Mouse (Mus musculus) kidney, postnatal 0 days (tissue): ENCODE data around the gene Mrgprf. TPM values are rescaled to one million over a fixed set of nuclear protein-coding genes. Genes with fewer than 3 reads are reported as not detected.
A peak's percentile ranks its signal among the peaks of the same experiment; 100 is the strongest.

ENCODE experiments used
- ATAC-seq: fragments of 200-750 bp; cut with Nextera tagmentation; replicated peaks from 2 replicates; pipeline ENCODE4 v1.8.0; 2017; ENCODE audit warnings: low read depth, moderate number of reproducible peaks, moderate TSS enrichment, moderate library complexity; ENCODE audit not compliant: low FRiP score
- DNase-seq: peaks from one replicate; pipeline ENCODE4 v3.0.0-alpha.2; 2016; ENCODE audit warnings: low spot score
- H3K27ac ChIP-seq: fragments of 300-500 bp; sonication (generic); 2 replicates; pipeline ENCODE4 v1.5.1; 2014; ENCODE audit warnings: mild to moderate bottlenecking
- H3K27me3 ChIP-seq: fragments of 300-500 bp; sonication (generic); 2 replicates; pipeline ENCODE4 v1.6.1; 2014; ENCODE audit warnings: low read length, mixed read lengths; ENCODE audit not compliant: insufficient read depth
- H3K36me3 ChIP-seq: fragments of 300-500 bp; sonication (generic); 2 replicates; pipeline ENCODE4 v1.6.1; 2014; ENCODE audit warnings: low read length, mixed read lengths; ENCODE audit not compliant: insufficient read depth
- H3K4me1 ChIP-seq: fragments of 300-500 bp; sonication (generic); replicated peaks from 2 replicates; pipeline ENCODE4 v1.6.1; 2014; ENCODE audit warnings: antibody characterized with exemption, low read length, mixed read lengths; ENCODE audit not compliant: insufficient read depth
- H3K4me2 ChIP-seq: fragments of 300-500 bp; sonication (generic); 2 replicates; pipeline ENCODE4 v1.6.1; 2014; ENCODE audit warnings: mild to moderate bottlenecking, low read length, moderate library complexity, mixed read lengths
- H3K4me3 ChIP-seq: fragments of 300-500 bp; sonication (generic); replicated peaks from 2 replicates; pipeline ENCODE4 v1.5.1; 2014; ENCODE audit warnings: low read depth, low read length
- H3K9ac ChIP-seq: fragments of 300-500 bp; sonication (generic); 2 replicates; pipeline ENCODE4 v1.6.1; 2014; ENCODE audit warnings: low read depth, low read length
- H3K9me3 ChIP-seq: fragments of 300-500 bp; sonication (generic); replicated peaks from 2 replicates; pipeline ENCODE4 v1.6.1; 2016; ENCODE audit warnings: low read length, inconsistent platforms, mixed read lengths
- CTCF ChIP-seq: IDR thresholded peaks from 2 replicates; pipeline ENCODE4 v1.5.1; 2016; ENCODE audit warnings: antibody characterized with exemption, low read depth, mild to moderate bottlenecking, moderate library complexity
- WGBS: fragments of 180-500 bp; shearing (Covaris S2); extraction: QIAGEN DNeasy Blood & Tissue Kit; methylation state at CpG from one replicate; pipeline ENCODE4 v1.1.7; 2014; 5-methylcytosine and 5-hydroxymethylcytosine counted together
- polyA plus RNA-seq: library from polyadenylated mRNA; unstranded; fragments of >200 nt; fragmentation: Nextera tagmentation; extraction: Ambion mirVana; gene quantifications from 2 replicates; pipeline ENCODE4 v1.2.1, GENCODE M21; 2015

Mrgprf gene
- polyA plus RNA-seq, 1 experiment from 2014 or later: 3.8 TPM

DNA sequence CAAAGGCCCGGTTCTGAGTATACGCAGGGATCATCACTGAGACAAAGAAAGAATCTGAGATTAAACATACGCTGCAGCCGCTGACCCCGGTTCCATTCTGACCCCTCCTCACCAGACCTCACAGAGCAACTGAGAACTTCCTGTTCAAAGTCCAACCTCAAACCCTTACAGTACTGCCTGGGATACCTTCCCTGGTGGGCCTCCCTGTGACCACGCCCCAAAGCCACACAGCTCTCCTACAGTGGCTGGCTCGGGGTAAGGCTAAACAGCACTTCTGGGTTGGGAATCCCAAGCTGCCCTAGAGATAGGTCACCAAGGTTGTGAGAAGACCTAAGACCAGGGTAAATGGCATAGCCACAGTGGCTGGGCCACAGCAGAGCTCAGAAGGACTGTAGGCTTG, 31.7 kb upstream of the Mrgprf start:
- peaks cover 42% of the 10 kb centered on the region for H3K36me3 ChIP-seq
- no peak overlapping the region for H3K4me2 ChIP-seq
- no peak for ATAC-seq
- WGBS: 83% methylated on average over 7 of the region's 7 CpGs
- H3K27ac ChIP-seq: no peak overlapping the region
- H3K9ac ChIP-seq: no peak overlapping the region
- DNase-seq: no peak
- no peak overlapping the region for H3K4me3 ChIP-seq
- H3K4me1 ChIP-seq: no peaks in the 10 kb centered on the region
- no peaks in the 10 kb centered on the region for H3K9me3 ChIP-seq
- no peaks in the 10 kb centered on the region for H3K27me3 ChIP-seq
- no peak for TF ChIP-seq CTCF

DNA sequence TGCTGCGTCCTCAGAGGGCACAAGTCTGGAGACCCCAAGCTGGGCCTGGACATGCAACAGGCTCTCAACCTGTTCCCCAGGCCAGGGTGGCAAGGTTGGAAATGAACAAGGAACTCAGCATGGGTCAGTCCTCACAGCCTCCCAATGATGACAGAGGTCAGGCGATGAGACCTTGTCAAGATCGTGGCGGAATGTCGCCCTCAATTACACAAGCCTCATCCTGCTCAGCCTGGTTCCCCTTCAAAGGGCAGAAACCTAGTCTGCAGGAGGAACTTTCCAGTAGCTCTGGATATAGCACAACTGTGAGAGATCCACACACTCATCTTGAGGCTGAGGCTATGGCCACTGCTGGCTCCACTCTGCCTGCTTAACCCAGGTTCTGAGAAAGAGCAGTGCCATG, 29.7 kb upstream of the Mrgprf start:
- no peak for DNase-seq
- no peak overlapping the region for H3K9ac ChIP-seq
- H3K27ac ChIP-seq: no peak overlapping the region
- no peaks in the 10 kb centered on the region for H3K4me1 ChIP-seq
- H3K27me3 ChIP-seq: no peaks in the 10 kb centered on the region
- 97% methylated on average over 5 of the region's 5 CpGs for WGBS
- H3K9me3 ChIP-seq: no peaks in the 10 kb centered on the region
- no peak for ATAC-seq
- no peak for TF ChIP-seq CTCF
- no peak overlapping the region for H3K4me3 ChIP-seq
- peaks cover 52% of the 10 kb centered on the region for H3K36me3 ChIP-seq
- H3K4me2 ChIP-seq: no peak overlapping the region

DNA sequence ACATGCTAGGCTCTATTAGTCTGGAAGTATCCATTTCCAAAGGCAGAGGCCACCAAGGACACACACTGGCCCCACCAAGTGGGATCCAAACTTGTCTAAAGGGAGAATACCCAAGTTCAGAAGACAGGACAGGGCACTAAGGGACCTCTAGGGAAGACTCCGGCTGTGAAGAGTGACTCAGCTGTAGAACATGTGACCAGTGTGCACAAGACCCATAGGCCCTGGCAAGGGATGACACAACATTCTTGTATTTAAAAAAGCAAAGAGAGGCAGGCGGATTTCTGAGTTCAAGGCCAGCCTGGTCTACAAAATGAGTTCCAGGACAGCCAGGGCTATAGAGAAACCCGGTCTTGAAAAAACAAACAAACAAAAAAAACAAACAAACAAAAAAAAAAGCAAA, 25.1 kb upstream of the Mrgprf start:
- peaks cover 69% of the 10 kb centered on the region for H3K36me3 ChIP-seq
- no peak for TF ChIP-seq CTCF
- 93% methylated on average over 3 of the region's 3 CpGs for WGBS
- H3K4me3 ChIP-seq: no peak overlapping the region
- no peak for DNase-seq
- H3K27ac ChIP-seq: no peak overlapping the region
- ATAC-seq: no peak
- no peak overlapping the region for H3K9ac ChIP-seq
- no peak overlapping the region for H3K4me2 ChIP-seq
- no peaks in the 10 kb centered on the region for H3K4me1 ChIP-seq
- no peaks in the 10 kb centered on the region for H3K27me3 ChIP-seq
- no peaks in the 10 kb centered on the region for H3K9me3 ChIP-seq

DNA sequence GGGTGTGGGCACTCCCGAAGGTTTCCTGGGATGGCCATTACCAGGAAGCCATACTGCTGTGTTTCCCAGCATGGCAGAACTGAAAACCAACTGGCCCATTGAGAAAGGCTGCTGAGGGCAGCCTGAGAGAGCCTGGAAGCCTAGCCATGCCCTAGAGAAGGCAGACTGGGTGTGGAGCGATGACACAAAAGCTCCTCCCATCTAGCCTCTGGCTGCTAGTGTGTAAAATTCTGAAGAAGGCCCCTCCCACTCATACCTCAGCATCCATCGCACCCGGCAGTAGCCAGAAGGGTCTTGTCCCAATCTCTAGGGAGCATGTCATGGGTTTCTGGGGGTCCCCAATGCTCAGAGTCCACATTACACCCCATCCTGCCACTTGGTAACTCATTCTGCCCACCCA, 19.2 kb upstream of the Mrgprf start:
- H3K9me3 ChIP-seq: no peaks in the 10 kb centered on the region
- no peak overlapping the region for H3K27ac ChIP-seq
- ATAC-seq: no peak
- no peaks in the 10 kb centered on the region for H3K27me3 ChIP-seq
- H3K4me2 ChIP-seq: 0 out of 2 replicates have a peak overlapping the region, but pooled peaks have one; percentile 21
- no peak for DNase-seq
- peaks cover 19% of the 10 kb centered on the region; the same call in 1 of the 2 replicates for H3K4me1 ChIP-seq
- peaks cover 27% of the 10 kb centered on the region for H3K36me3 ChIP-seq
- TF ChIP-seq CTCF: no peak
- H3K4me3 ChIP-seq: no peak overlapping the region
- no peak overlapping the region for H3K9ac ChIP-seq
- WGBS: 68% methylated on average over 4 of the region's 4 CpGs

DNA sequence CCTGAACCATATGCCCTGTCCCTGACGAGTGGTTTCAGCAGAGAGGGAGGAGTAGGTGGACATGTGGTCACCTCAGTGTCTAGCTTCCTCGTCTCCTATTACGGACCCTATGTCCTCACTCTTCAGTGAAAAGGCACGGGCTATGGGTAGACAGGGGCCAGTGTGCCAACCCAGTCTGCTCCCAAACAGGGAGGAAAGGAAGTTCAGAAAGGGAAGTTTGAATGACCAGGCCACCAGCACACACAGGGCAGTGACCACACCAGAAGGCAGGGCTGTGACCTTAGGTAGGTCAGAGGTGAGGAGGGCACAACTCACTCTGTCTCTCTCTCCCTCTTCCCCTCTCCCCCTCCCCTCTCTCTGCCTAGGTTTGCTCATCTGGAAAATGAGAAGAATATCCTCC, 17.6 kb upstream of the Mrgprf start:
- Histone ChIP-seq H3K27me3 (no peaks in the 10 kb centered on the region), H3K27ac (no peak overlapping the region), H3K36me3 (peaks cover 18% of the 10 kb centered on the region; the same call in 1 of the 2 replicates), H3K4me2 (peak overlapping the region; percentile 80), H3K9me3 (no peaks in the 10 kb centered on the region), H3K4me3 (peak overlapping the region; percentile 53), H3K4me1 (peaks cover 19% of the 10 kb centered on the region; the same call in 1 of the 2 replicates), H3K9ac (peak overlapping the region; percentile 64)
- no peak for ATAC-seq
- no peak for TF ChIP-seq CTCF
- no peak for DNase-seq
- whole genome bisulfite sequencing: 20% methylated on average over 4 of the region's 4 CpGs

DNA sequence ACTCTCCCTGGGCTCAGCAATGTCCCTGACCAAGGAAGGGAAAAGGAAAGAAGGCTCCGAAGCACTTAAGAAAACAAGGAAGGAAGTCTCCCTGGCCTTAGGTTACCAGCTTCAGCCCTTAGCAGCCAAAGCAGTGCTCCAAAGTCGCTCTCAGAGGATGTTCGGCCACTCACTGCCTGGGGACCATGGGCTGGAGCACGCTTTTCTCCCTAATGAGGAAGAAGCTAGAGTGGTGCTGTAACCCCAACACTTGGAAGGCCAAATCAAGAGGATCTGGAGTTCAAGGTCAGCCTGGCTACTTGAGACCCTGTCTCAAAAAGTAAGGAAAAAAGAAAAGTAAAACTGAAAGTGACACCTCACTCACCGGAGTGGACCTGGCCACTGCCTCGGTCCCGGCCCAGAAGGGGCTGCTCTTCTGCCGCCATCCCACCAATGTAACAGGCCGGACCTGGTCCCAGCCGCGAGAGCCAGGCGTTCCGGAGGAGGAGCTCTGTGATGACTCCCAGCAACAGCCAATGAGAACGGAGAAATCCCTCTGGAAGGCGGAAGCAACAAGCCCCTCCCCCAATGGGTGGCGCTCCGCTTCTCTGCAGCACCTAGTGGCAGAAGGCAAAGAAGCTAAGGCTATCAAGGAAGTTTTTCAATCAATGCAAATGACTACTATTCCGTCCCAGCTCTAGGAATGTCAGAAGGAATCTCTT, 17.0 kb upstream of the Mrgprf start, which contains the start of gene Tpcn2:
Tpcn2 (minus strand) TSS at position 525 of the 701 bp plus-strand sequence.
- peak within 1 kb of the TSS; percentile 70 for H3K27ac ChIP-seq
- H3K36me3 ChIP-seq: peaks cover 14% of the 10 kb centered on the region; the same call in 1 of the 2 replicates
- peak within 1 kb of the TSS; percentile 80 for H3K4me2 ChIP-seq
- H3K4me1 ChIP-seq: peaks cover 19% of the 10 kb centered on the region; the same call in 1 of the 2 replicates
- ATAC-seq: peak; percentile 89
- WGBS: under 1% methylated on average over 18 of the region's 18 CpGs
- peak; percentile 70 for TF ChIP-seq CTCF
- peak within 1 kb of the TSS; percentile 64 for H3K9ac ChIP-seq
- peak; percentile 99 for DNase-seq
- H3K27me3 ChIP-seq: no peaks in the 10 kb centered on the region
- H3K4me3 ChIP-seq: peak within 1 kb of the TSS; percentile 53
- no peaks in the 10 kb centered on the region for H3K9me3 ChIP-seq
